13 mouse cellular contexts compared by ENCODE assay signal in the genomic region with DNA sequence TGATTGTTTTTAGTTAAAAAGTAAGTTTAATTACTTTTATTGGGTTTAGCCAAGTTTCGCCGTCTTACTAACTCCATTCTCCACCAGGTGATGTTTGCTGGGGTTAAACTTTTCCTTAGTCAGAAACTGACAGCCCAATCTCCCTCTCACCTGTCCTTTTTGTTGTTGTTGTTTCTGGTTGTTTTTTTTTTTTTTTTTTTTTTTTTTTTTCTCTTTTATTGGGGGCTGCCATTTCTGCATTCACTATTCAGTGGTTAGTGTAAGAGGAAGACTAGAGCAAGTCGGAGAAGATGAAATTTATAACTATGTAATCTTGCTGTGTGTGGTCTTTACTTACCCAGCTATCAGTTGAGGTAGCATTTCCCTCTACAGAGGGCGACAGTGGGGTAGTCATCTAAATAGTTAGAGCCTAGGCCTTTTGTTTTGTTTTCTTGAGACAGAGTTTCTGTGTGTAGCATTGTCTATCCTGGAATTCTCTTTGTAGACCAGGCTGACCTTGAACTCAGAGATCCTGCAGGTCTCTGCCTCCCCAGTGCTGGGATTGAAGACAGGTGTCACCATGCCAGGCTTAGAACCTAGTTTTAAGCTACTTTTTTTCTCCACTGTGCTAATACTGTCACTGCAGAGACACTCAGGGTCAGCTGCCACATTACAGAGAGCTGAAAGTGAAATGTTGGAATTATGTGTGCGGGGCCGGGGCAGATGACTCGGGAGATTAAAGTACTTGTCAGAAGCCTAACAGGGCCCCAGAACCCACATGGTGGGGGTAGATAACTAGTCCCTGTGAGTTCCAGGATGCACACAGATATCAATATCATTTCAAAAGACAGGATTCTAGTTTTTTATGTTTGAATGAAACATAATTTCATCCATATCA. TPM values are rescaled to one million over a fixed set of nuclear protein-coding genes. Genes with fewer than 3 reads are reported as not detected.
DNase-seq lines count a peak whose midpoint lies in the region; ATAC-seq and TF ChIP-seq lines count a peak whose summit lies in the region.
"Had no signal": no experiment of that assay in that cellular context is flagged by ENCODE, and none has a peak within 500 bp of the region (broad histone marks: within the 10 kb centered on the region; RNA-seq: fewer than 3 reads in every experiment).

No protein-coding gene starts in this region.

- H3K4me3 ChIP-seq in ES-E14 (ENCODE audit: insufficient read depth in 1 of 2, low read depth in 1 of 2, low read length in 2 of 2, poor library complexity in 1 of 2, severe bottlenecking in 1 of 2) = no peak overlapping the region
- peak overlapping the region; percentile 25 to 50; a peak in 3 of 4 replicates for H3K4me3 ChIP-seq in liver, embryonic 14.5 days (ENCODE audit: insufficient read depth in 1 of 2, low read depth in 2 of 2, low read length in 2 of 2)
- H3K4me3 ChIP-seq in neural tube, embryonic 15.5 days (replicated peaks) = no peak overlapping the region
- H3K4me3 ChIP-seq: hindbrain, embryonic 15.5 days; left cerebral cortex, adult 2 months; lung, embryonic 15.5 days had no signal

- no peaks in the 10 kb centered on the region; a peak in 1 of 4 replicates for H3K4me1 ChIP-seq in ES-E14 (ENCODE audit: control insufficient read depth in 2 of 2, insufficient read depth in 2 of 2, low read length in 2 of 2, poor library complexity in 1 of 2)
- peaks cover 19 to 24% of the 10 kb centered on the region in 2 experiments for H3K4me1 ChIP-seq in liver, embryonic 14.5 days (replicated peaks; ENCODE audit: control insufficient read depth in 2 of 2, insufficient read depth in 2 of 2, low read length in 1 of 2)
- H3K4me1 ChIP-seq in neural tube, embryonic 15.5 days = no peaks in the 10 kb centered on the region
- H3K4me1 ChIP-seq: hindbrain, embryonic 15.5 days; lung, embryonic 15.5 days had no signal

- H3K9ac ChIP-seq in ES-E14 (ENCODE audit: insufficient read depth, low read depth, low read length, poor library complexity, severe bottlenecking) = no peak overlapping the region
- H3K9ac ChIP-seq in liver, embryonic 14.5 days (replicated peaks) = peak overlapping the region; percentile 65
- no peak overlapping the region for H3K9ac ChIP-seq in neural tube, embryonic 15.5 days (replicated peaks)
- H3K9ac ChIP-seq: hindbrain, embryonic 15.5 days; lung, embryonic 15.5 days had no signal

- DNase-seq in adrenal gland, postnatal 10 days = peak; percentile 8
- no peak for DNase-seq in adrenal gland, adult 18-20 months (ENCODE audit: low spot score in 2 of 2)
- no peak for DNase-seq in ES-E14 (ENCODE audit: low read depth, low spot score)
- peak; percentile 81 to 87 (median 87) for DNase-seq in liver, embryonic 14.5 days (ENCODE audit: low read depth in 3 of 3, low spot score in 3 of 3)
- DNase-seq in thymus, adult 18-20 months = no peak
- no peak for DNase-seq in testis, postnatal 14 days (ENCODE audit: low spot score)
- DNase-seq: cerebellum, postnatal 10 days; kidney, adult 9 months had no signal

- TF ChIP-seq EP300 in liver, embryonic 14.5 days (IDR thresholded peaks at IDR 0.05; ENCODE audit: low read depth) = peak; percentile 95

- no peak; the same call in 1 of the 2 replicates for TF ChIP-seq CTCF in liver, embryonic 14.5 days (IDR thresholded peaks at IDR 0.05; ENCODE audit: low read depth)

- peak overlapping the region; percentile 74 for H3K4me2 ChIP-seq in liver, embryonic 14.5 days (ENCODE audit: low read depth)
- no peak overlapping the region for H3K4me2 ChIP-seq in neural tube, embryonic 15.5 days
- H3K4me2 ChIP-seq: hindbrain, embryonic 15.5 days; lung, embryonic 15.5 days had no signal

- no peaks in the 10 kb centered on the region for H3K9me3 ChIP-seq in ES-E14 (ENCODE audit: control insufficient read depth, insufficient read depth, low read depth, low read length)
- no peaks in the 10 kb centered on the region for H3K9me3 ChIP-seq in liver, embryonic 14.5 days (ENCODE audit: control insufficient read depth, low read length)
- H3K9me3 ChIP-seq in neural tube, embryonic 15.5 days (replicated peaks) = no peaks in the 10 kb centered on the region
- H3K9me3 ChIP-seq: hindbrain, embryonic 15.5 days; lung, embryonic 15.5 days had no signal

- H3K27ac ChIP-seq in ES-E14 (ENCODE audit: insufficient read depth, low read depth, low read length, poor library complexity, severe bottlenecking) = no peak overlapping the region
- H3K27ac ChIP-seq in liver, embryonic 14.5 days = peak overlapping the region; percentile 92
- no peak overlapping the region for H3K27ac ChIP-seq in neural tube, embryonic 15.5 days (replicated peaks)
- H3K27ac ChIP-seq: hindbrain, embryonic 15.5 days; left cerebral cortex, adult 2 months; lung, embryonic 15.5 days had no signal

- 33% methylated on average over 7 of the region's 7 CpGs for WGBS in liver, embryonic 14.5 days (ENCODE audit: insufficient replicate concordance)
- 94% methylated on average over 7 of the region's 7 CpGs for WGBS in neural tube, embryonic 15.5 days

- no peaks in the 10 kb centered on the region for H3K27me3 ChIP-seq in liver, embryonic 14.5 days (ENCODE audit: control insufficient read depth, insufficient read depth, low read length)
- no peaks in the 10 kb centered on the region for H3K27me3 ChIP-seq in neural tube, embryonic 15.5 days (replicated peaks)
- H3K27me3 ChIP-seq: hindbrain, embryonic 15.5 days; lung, embryonic 15.5 days had no signal

- in situ Hi-C loops in ES-E14 (cut with MboI; ENCODE audit: low sequenced_read_pairs in 2 of 2, unreplicated experiment in 2 of 2) = no loop called here

- peaks cover 2% of the 10 kb centered on the region; the same call in 1 of the 2 replicates for H3K36me3 ChIP-seq in ES-E14 (ENCODE audit: control insufficient read depth, insufficient read depth, low read length, poor library complexity, severe bottlenecking)
- no peaks in the 10 kb centered on the region for H3K36me3 ChIP-seq in liver, embryonic 14.5 days (replicated peaks; ENCODE audit: control insufficient read depth, insufficient read depth, low read depth)
- H3K36me3 ChIP-seq in neural tube, embryonic 15.5 days = peaks cover 13% of the 10 kb centered on the region
- H3K36me3 ChIP-seq: lung, embryonic 15.5 days had no signal

- ATAC-seq in common myeloid progenitor, adult 5-6 weeks (replicated peaks; ENCODE audit: low read depth, poor library complexity, severe bottlenecking) = peak; percentile 62; the same call in 1 of the 2 replicates
- peak; percentile 99 for ATAC-seq in liver, embryonic 14.5 days (ENCODE audit: insufficient read depth)
- ATAC-seq in neural tube, embryonic 15.5 days (ENCODE audit: low FRiP score) = no peak

TF ChIP-seq in ES-E14, 5 proteins besides CTCF, POLR2A, EP300 and RAD21:
- TF ChIP-seq ZNF384 (IDR thresholded peaks at IDR 0.05; ENCODE audit: low read depth, low read length) (peak; percentile 50; the same call in 1 of the 2 replicates), HCFC1 (IDR thresholded peaks at IDR 0.05; ENCODE audit: borderline replicate concordance, insufficient read depth, low read length) (no peak)

RNA-seq across cellular contexts. Expression of a gene that starts 46.2 kb away (rescaled TPM):
- 10 to 100 TPM; 23.8 to 25.3 TPM for total RNA-seq in adrenal gland, postnatal 10 days (2021)
- 10 to 100 TPM; 26.3 to 27.3 TPM for total RNA-seq in adrenal gland, adult 18-20 months (2021)
- total RNA-seq in ES-E14 (2012; rRNA removed) = 31.2 and 39.6 TPM in 2 replicates
- total RNA-seq in common myeloid progenitor, adult 5-6 weeks (2017) = 33.6 and 39.0 TPM in 2 replicates
- polyA plus RNA-seq in liver, embryonic 14.5 days (2012; rRNA removed) = 13.5 and 16.4 TPM in 2 replicates
- polyA plus RNA-seq in liver, embryonic 14.5 days (2014; fragmentation: Nextera tagmentation; extraction: Ambion mirVana) = 17.0 and 23.5 TPM in 2 replicates
- 52.0 and 61.8 TPM in 2 replicates for polyA plus RNA-seq in neural tube, embryonic 15.5 days (2015; fragmentation: Nextera tagmentation; extraction: Ambion mirVana)

Comparison
In these comparisons a context has a peak if more than half of its experiments do, and no peak if none do; other contexts are left out.
1. DNase-seq: peak in adrenal gland, postnatal 10 days (single experiment) and liver, embryonic 14.5 days (3 of 3); none in adrenal gland, adult 18-20 months (0 of 2), ES-E14 (single experiment), thymus, adult 18-20 months (0 of 2) and testis, postnatal 14 days (single experiment).
2. H3K4me3 ChIP-seq: peak in liver, embryonic 14.5 days (2 of 2); none in ES-E14 (0 of 2) and neural tube, embryonic 15.5 days (single experiment).